Mouse (Mus musculus) lung, embryonic 14.5 days (tissue): ENCODE measurements around the gene Metap1d. TPM values are rescaled to one million over a fixed set of nuclear protein-coding genes. Genes with fewer than 3 reads are reported as not detected.

Source experiments
- ATAC-seq: fragments of 200-750 bp; cut with Nextera tagmentation; 2 replicates; pipeline ENCODE4 v1.8.0; 2017; ENCODE audit warnings: mild to moderate bottlenecking, moderate TSS enrichment, moderate library complexity; ENCODE audit not compliant: insufficient read depth
- DNase-seq: peaks from one replicate; pipeline ENCODE4 v3.0.0-alpha.2; 2015
- H3K27ac ChIP-seq: fragments of 300-500 bp; sonication (generic); 2 replicates; pipeline ENCODE4 v1.5.1; 2014; ENCODE audit warnings: low read depth, mild to moderate bottlenecking, moderate library complexity
- H3K27me3 ChIP-seq: fragments of 300-500 bp; sonication (generic); 2 replicates; pipeline ENCODE4 v1.6.1; 2014; ENCODE audit warnings: low read length, control low read depth; ENCODE audit not compliant: insufficient read depth
- H3K36me3 ChIP-seq: fragments of 300-500 bp; sonication (generic); 2 replicates; pipeline ENCODE4 v1.6.1; 2014; ENCODE audit warnings: control low read depth; ENCODE audit not compliant: insufficient read depth
- H3K4me1 ChIP-seq: fragments of 300-500 bp; sonication (generic); 2 replicates; pipeline ENCODE4 v1.6.1; 2014; ENCODE audit warnings: antibody characterized with exemption, control low read depth; ENCODE audit not compliant: insufficient read depth
- H3K4me2 ChIP-seq: fragments of 300-500 bp; sonication (generic); 2 replicates; pipeline ENCODE4 v1.6.1; 2014; ENCODE audit warnings: mild to moderate bottlenecking
- H3K4me3 ChIP-seq: fragments of 300-500 bp; sonication (generic); 2 replicates; pipeline ENCODE4 v1.5.1; 2014; ENCODE audit warnings: low read depth, low read length
- H3K9ac ChIP-seq: fragments of 300-500 bp; sonication (generic); 2 replicates; pipeline ENCODE4 v1.6.1; 2014
- H3K9me3 ChIP-seq: fragments of 300-500 bp; sonication (generic); 2 replicates; pipeline ENCODE4 v1.6.1; 2016; ENCODE audit warnings: low read depth, low read length, control low read depth
- CTCF ChIP-seq: IDR thresholded peaks from 2 replicates; pipeline ENCODE4 v1.5.1; 2016; ENCODE audit warnings: antibody characterized with exemption, low read depth
- WGBS: fragments of 180-500 bp; shearing (Covaris S2); extraction: QIAGEN DNeasy Blood & Tissue Kit; methylation state at CpG from one replicate; pipeline ENCODE4 v1.1.7; 2014; 5-methylcytosine and 5-hydroxymethylcytosine counted together
- polyA plus RNA-seq: library from polyadenylated mRNA; unstranded; fragments of >200 nt; fragmentation: Nextera tagmentation; extraction: Ambion mirVana; gene quantifications from 2 replicates; pipeline ENCODE4 v1.2.1, GENCODE M21; 2014

Metap1d gene
- polyA plus RNA-seq, 1 experiment from 2014 or later = 37.1 TPM

DNA sequence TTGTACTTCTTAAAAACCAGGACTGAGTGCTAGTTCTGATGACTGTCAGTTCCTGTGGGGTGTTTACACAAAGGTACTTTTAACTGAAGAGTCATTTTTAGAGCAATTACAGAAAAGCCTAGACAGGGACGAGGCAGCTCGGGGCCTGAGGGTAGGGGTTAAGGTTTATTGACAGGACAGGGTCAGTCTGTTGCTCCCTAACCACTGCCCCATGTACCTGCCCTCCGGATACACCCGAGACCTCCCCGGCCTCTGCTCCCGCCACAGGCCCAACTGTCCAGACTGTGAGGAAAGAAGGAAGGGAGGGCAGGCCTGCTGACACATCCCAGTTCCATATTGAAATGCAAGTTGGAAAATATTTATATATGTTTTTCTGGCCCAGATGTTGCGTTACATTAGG is 20.8 kb downstream of the Metap1d start:
- H3K4me2 ChIP-seq = no peak overlapping the region
- WGBS = 37% methylated on average over 7 of the region's 7 CpGs
- DNase-seq = no peak
- H3K4me1 ChIP-seq = no peaks in the 10 kb centered on the region
- no peak for ATAC-seq
- no peak overlapping the region for H3K27ac ChIP-seq
- TF ChIP-seq CTCF = no peak
- H3K27me3 ChIP-seq = no peaks in the 10 kb centered on the region
- no peak overlapping the region for H3K9ac ChIP-seq
- H3K9me3 ChIP-seq = no peaks in the 10 kb centered on the region
- H3K36me3 ChIP-seq = no peaks in the 10 kb centered on the region
- H3K4me3 ChIP-seq = no peak overlapping the region

DNA sequence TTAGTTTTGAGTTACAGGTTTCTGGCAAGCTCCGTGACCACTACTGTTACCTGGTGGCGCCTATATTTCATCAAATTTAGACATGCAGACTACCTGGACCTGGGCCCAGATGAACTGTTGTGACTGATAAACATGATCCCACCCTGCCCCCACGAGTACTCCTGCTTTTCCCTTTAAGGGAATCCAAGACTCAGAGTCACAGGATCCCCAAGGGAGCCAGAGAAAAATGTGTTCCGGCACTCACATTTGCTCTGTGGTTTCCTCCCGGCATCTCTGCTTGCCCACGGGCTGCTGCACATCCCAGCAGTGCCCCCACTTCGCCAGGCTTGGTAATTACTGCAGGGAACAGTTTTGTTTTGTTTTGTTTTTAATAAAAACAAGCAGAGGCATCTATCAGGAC is 21.3 kb downstream of the Metap1d start:
- DNase-seq (no peak), ATAC-seq (no peak)
- Histone ChIP-seq H3K27me3 (no peaks in the 10 kb centered on the region), H3K9ac (no peak overlapping the region), H3K4me3 (no peak overlapping the region), H3K36me3 (no peaks in the 10 kb centered on the region), H3K27ac (no peak overlapping the region), H3K4me2 (no peak overlapping the region), H3K4me1 (no peaks in the 10 kb centered on the region), H3K9me3 (no peaks in the 10 kb centered on the region)
- TF ChIP-seq CTCF = no peak
- 49% methylated on average over 7 of the region's 7 CpGs for whole genome bisulfite sequencing

DNA sequence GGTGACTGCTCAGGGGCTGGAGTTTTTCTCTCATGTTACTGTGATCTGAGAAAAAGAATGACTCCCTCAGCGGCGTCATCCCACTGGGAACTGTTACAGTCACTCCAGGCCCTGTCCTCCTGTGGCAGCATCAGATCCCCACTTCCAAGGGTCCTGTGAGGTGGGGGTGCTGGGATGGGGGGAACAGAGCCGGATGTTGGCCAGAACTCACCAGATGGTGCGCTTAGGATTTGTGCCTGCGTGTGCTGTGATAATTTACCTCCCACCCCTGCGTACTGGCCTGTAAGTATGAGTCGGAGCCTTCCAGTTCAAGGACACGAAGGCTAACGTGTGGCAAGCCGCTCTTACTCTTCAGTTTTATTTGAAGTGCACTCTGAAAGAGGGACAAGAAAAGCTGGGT is 22.2 kb downstream of the Metap1d start:
- Histone ChIP-seq H3K36me3 (no peaks in the 10 kb centered on the region), H3K27ac (no peak overlapping the region), H3K9ac (no peak overlapping the region), H3K27me3 (no peaks in the 10 kb centered on the region), H3K4me2 (no peak overlapping the region), H3K4me3 (no peak overlapping the region), H3K9me3 (no peaks in the 10 kb centered on the region), H3K4me1 (no peaks in the 10 kb centered on the region)
- ATAC-seq = no peak
- DNase-seq = no peak
- 60% methylated on average over 10 of the region's 10 CpGs for WGBS
- no peak for TF ChIP-seq CTCF

DNA sequence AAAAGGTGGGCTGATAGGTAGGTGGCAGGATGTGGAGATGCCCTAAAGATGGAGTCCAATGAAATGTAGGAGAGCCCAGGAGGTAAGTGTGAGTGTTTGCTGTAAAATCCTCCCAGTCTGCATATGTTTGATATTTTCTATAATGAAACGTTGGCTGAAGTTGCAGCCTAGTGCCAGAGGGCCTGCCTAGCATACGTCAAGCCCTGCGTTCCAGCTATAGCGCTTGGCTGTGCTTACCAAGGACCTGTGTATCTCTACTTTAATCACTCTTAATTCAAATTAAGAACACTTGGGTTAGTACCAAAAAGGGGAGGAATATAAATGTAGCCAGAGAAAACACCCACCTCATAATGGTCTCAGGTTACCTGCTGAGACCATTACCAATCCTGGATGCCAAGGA is 22.7 kb downstream of the Metap1d start:
- Histone ChIP-seq H3K4me1 (no peaks in the 10 kb centered on the region), H3K27me3 (no peaks in the 10 kb centered on the region), H3K36me3 (no peaks in the 10 kb centered on the region), H3K9me3 (no peaks in the 10 kb centered on the region), H3K4me3 (no peak overlapping the region), H3K4me2 (no peak overlapping the region), H3K9ac (no peak overlapping the region), H3K27ac (no peak overlapping the region)
- no peak for TF ChIP-seq CTCF
- WGBS = 81% methylated on average over 4 of the region's 4 CpGs
- ATAC-seq (no peak), DNase-seq (no peak)

DNA sequence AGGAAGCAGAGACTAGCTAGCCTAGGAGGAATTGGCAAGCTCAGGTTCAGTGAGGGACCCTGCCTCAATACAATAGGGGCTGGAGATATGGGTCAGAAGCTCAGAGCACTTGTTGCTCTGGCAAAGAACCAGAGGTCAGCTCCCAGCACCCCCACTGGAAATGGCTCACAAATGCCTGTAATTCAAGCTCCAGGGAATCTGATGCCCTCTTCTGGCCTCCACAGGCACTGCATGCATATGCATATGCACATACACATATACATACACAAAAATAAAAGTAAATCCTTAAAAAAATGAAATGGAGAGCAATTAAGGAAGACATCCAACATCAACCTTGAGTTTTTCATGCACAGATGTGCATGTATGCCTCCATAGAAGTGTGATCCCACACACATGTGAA is 24.7 kb downstream of the Metap1d start:
- Histone ChIP-seq H3K9me3 (no peaks in the 10 kb centered on the region), H3K9ac (no peak overlapping the region), H3K4me1 (no peaks in the 10 kb centered on the region), H3K4me3 (no peak overlapping the region), H3K27me3 (no peaks in the 10 kb centered on the region), H3K27ac (no peak overlapping the region), H3K4me2 (no peak overlapping the region), H3K36me3 (no peaks in the 10 kb centered on the region)
- DNase-seq (no peak), ATAC-seq (no peak)
- TF ChIP-seq CTCF = no peak

DNA sequence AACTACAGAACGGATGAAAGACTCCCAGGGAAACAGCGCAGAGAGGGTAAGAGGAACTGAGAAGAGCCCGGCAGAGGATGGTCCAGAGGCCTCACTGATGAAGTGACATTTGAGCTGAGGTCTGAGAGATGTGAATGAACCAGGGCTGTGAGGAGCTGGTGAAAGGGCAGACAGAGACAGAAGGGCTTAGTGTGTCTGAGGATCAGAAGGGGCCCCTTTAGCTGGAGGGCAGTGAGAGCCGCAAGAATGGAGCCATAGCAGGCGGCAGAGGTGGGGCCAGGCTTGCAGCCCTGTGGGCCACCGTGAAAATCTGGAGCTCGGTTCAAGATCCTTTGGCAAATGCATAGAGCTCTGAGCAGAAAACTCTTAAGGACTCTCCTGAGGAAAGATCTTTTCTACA is 26.8 kb downstream of the Metap1d start:
- Histone ChIP-seq H3K27ac (no peak overlapping the region), H3K4me2 (no peak overlapping the region), H3K4me1 (no peaks in the 10 kb centered on the region), H3K9me3 (no peaks in the 10 kb centered on the region), H3K27me3 (no peaks in the 10 kb centered on the region), H3K9ac (no peak overlapping the region), H3K4me3 (no peak overlapping the region), H3K36me3 (no peaks in the 10 kb centered on the region)
- DNase-seq (peak; percentile 7), ATAC-seq (no peak)
- 11% methylated on average over 7 of the region's 7 CpGs for WGBS
- no peak for TF ChIP-seq CTCF

DNA sequence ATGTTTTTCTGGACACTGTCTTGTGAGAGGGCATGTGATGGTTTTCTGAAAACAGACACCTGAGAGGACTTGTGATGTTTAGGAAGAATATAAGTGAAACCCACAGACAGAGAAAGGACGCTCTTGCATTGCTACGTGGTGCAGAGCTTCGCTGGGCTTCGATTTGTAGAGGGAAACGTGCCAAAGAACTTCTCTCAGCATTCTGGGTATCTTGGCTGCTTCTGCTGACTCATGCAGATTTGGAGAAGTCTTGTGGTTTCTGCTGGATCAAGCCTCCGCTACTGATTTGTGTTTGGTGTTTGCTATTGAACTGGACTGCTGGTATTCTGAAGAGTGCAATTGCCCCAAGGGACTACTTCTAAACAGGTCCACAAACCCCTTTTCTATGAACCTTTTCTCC is 28.7 kb downstream of the Metap1d start:
- Histone ChIP-seq H3K9ac (no peak overlapping the region), H3K4me2 (no peak overlapping the region), H3K9me3 (no peaks in the 10 kb centered on the region), H3K4me3 (no peak overlapping the region), H3K27ac (no peak overlapping the region), H3K4me1 (no peaks in the 10 kb centered on the region), H3K27me3 (no peaks in the 10 kb centered on the region), H3K36me3 (no peaks in the 10 kb centered on the region)
- no peak for TF ChIP-seq CTCF
- WGBS = 77% methylated on average over 6 of the region's 6 CpGs
- ATAC-seq (no peak), DNase-seq (no peak)

DNA sequence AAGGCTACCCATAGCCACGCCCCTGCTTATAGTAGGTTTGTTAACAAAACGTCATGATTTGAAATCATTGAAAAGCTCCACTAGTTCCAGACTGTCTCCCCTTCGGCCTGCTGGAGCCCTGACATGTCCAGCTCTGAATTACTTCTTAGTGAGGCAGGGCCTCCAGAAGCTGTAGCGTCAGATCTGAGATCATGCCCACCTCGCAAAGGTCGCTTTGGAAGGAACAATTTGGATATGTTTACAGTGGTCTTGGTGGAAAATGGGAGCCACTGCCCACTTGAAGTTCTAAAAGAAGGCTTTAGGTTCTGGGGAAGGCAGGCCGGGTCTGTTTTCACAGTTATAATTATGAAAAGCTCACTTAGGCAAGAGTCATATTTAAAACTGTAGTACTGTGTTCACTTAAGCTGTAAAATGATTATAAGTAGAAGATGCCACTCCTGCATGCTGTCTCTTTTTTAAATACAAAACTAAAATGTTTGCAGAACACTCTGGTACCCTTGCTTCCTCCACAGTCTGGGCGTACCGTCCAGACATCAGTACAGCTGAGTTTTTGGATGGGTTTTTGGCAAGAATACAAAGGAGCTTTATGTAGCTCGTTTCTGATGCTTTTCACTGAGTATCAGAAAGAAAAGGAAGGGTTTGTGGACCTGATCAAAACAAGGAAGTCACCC is 30.1 kb downstream of the Metap1d start:
- Histone ChIP-seq H3K4me3 (no peak overlapping the region), H3K27me3 (no peaks in the 10 kb centered on the region), H3K36me3 (no peaks in the 10 kb centered on the region), H3K4me1 (no peaks in the 10 kb centered on the region), H3K4me2 (no peak overlapping the region), H3K9me3 (no peaks in the 10 kb centered on the region), H3K9ac (no peak overlapping the region), H3K27ac (no peak overlapping the region)
- no peak for DNase-seq
- ATAC-seq = no peak
- TF ChIP-seq CTCF = no peak
- 64% methylated on average over 10 of the region's 10 CpGs for WGBS
